Mouse (Mus musculus): ENCODE data around the gene Smurf2.

Gene Smurf2

DNA sequence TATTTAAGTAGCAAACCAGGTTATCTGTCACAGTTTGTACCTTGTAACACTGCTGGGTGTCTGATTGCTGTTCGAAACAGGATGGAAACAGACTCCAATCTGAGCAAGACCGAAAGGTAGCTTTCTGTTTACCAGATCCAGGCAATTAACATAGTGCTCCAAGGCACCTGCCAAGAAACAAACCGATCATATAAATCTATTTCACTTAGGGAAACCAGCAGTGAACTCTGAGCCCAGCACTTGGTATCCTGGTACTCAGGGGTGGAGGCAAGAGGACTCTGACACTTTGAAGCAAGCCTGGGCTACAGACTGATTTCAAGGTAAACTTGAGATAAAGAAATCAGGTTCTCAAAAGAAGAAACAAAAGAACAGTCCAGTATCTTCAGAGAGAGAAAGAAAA is 143.1 kb downstream of the Smurf2 start:
- CTCF ChIA-PET = no interaction called here
- POLR2A ChIA-PET = interaction anchor here (0.7 to 10.6 kb wide), 20 partner anchors 10 to 277 kb away, joined by 3 to 193 read pairs (median 7); partner anchors contain the start of genes Cep95 (in 4 of the 4), Ddx5 (in 4 of the 4), Kpna2 (in 1 of the 4) and Smurf2 (in 1 of the 4)

DNA sequence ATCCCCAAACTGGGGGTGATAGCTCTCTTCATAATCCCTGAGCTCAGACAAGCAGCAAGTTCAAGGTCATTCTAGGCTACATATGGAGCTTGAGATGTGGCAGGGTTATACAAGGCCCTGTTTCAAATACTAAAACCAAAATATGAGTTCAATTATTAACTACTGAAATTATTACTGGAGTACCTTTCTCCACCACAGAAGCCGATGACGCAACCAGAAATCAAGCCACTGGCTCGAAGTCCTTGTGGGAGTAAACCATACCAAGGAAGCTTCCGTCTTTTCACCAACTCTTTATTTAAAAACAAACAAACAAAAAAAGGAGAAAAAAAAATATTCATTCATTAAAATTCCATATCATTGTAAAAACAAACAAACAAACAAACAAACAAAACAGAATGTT is 143.6 kb downstream of the Smurf2 start:
- ChIA-PET CTCF (no interaction called here), POLR2A (interaction anchor here in 3 of 4 experiments (0.7 to 10.6 kb wide), 17 partner anchors 10 to 277 kb away, joined by 3 to 193 read pairs (median 7); partner anchors contain the start of genes Cep95 (in 3 of the 3), Ddx5 (in 3 of the 3) and Kpna2 (in 1 of the 3))

DNA sequence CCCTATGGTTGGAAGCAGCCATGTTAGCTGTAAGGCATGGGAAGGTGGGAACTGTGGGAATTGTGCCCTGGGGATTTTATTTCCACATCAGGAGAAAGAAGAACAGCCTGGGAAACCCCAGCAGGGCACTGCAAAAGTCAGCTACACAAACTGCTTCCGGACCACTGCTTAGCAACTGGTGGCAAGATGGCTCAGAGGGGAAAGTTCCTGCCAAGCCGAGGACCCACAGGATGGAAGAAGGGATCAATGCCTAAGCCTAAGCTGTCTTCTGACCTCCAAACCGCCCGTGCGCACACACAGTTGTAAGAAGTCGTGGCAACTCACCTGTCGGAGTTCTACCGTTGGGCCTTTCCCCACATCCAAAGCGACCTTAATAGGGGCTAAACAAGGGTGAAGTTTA is 147.5 kb downstream of the Smurf2 start:
- ChIA-PET POLR2A (interaction anchor here in 3 of 4 experiments (0.5 to 10.6 kb wide), 12 partner anchors 10 to 272 kb away, joined by 3 to 193 read pairs (median 3); partner anchors contain the start of genes Cep95 (in 2 of the 3) and Ddx5 (in 2 of the 3)), CTCF (no interaction called here)

DNA sequence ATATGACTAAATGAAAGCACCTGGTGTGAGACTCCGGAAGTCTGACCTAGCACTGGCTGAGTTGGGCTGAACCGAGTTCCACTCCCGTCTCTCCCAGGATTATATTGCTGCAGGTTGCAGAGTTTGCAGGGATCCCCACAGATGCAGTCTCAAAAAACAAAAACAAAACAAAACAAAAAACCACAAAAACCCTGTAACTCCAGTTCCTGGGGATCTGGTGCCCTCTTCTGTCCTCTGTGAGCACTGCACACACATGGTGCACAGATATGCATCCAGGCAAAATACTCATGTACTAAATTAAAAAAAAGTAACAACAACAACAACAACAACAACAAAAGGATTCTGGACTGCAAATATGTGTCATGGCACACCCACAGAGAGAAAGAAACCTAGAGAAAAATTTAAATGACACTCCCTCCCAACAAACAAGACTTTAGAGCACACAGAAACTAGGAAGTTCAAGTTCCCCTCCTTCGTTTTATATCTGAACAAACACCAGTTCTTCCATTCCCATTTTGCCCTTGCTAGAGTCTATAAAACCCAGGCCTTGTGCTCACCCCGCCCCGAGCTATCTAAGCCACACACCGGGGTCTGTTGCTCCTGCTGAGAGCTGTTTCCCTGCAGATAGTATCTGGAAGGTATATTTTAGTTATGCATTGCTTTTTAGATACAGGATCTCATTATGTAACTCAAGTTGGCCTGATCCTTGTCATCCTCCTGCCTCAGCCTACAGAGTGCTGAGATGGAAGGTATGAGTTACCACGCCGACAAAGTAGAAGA is 150.1 kb downstream of the Smurf2 start:
- POLR2A ChIA-PET = interaction anchor here (0.6 to 10.6 kb wide), 7 partner anchors 10 to 54 kb away, joined by 3 to 193 read pairs (median 5); partner anchors contain the start of genes Cep95 (in 1 of the 4) and Ddx5 (in 1 of the 4)

More for the DNA sequence above, 150.1 kb downstream of the Smurf2 start:
- CTCF ChIA-PET = interaction anchor here (0.6 to 1.2 kb wide), 4 partner anchors 9 to 352 kb away, joined by 3 to 4 read pairs (median 3); no protein-coding TSS in a partner anchor

Measured in embryonic stem cell, embryonic (primary cell).